Mouse (Mus musculus) cortical plate, adult 2 months (tissue): ENCODE measurements around the gene Trim47.

ENCODE experiments used
- CTCF ChIP-seq: fragments of 200-500 bp; IDR thresholded peaks from 2 replicates; pipeline ENCODE4 v1.5.1; 2011; ENCODE audit warnings: mild to moderate bottlenecking, control low read depth, low read length; ENCODE audit not compliant: insufficient read depth; ENCODE audit errors: extremely low read depth
- POLR2A ChIP-seq: fragments of 200-500 bp; IDR thresholded peaks from 2 replicates; pipeline ENCODE4 v1.6.1; 2011; ENCODE audit warnings: mild to moderate bottlenecking, low read length, control low read depth; ENCODE audit not compliant: insufficient read depth; ENCODE audit errors: extremely low read depth

DNA sequence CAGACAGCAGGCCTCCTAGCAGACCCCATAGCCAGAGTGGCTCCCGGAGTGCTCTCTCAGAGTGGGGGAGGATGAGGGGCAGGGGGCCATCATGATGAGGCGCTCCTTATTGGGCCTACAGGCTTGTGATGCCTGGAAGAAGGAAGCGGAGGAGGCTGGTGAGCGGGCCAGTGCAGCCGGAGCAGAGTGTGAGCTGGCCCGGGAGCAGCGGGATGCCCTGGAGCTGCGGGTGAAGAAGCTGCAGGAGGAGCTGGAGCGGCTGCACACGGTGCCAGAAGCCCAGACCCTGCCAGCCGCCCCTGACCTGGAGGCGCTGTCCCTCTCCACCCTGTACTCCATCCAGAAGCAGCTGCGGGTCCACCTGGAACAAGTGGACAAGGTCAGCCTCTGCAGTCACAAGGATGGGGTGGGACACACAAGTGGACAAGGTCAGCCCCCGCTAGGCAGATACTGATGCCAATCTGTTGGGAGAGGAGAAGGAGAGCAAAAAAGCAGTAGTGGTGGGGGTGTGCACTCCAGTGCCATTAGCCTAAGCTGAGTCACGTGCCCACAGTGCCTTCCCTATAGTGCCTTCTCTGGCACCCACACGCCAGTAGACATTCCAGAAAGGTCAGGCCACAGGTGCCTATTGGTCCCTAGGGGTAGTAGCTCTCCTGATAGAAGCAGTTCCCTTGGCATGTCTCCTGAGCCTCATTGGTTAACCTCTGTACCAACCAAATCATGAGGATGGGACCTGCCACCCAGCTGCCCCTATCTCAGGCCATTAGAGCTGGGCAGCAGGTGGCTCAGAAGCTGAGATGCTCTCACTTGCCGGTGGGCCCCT is 67.9 kb downstream of the Trim47 start:
- TF ChIP-seq CTCF: no peak
- TF ChIP-seq POLR2A: no peak
